Mouse (Mus musculus): Measurements from ENCODE around the gene Sult2b1. TPM values are rescaled to one million over a fixed set of nuclear protein-coding genes. Genes with fewer than 3 reads are reported as not detected.
A peak's percentile ranks its signal among the peaks of the same experiment; 100 is the strongest.

Gene Sult2b1
- total RNA-seq (2014; rRNA removed) (not detected in 2 replicates), polyA plus RNA-seq (2012; rRNA removed) (0.10 TPM in 1 of 2 replicates, not detected in the other)

DNA sequence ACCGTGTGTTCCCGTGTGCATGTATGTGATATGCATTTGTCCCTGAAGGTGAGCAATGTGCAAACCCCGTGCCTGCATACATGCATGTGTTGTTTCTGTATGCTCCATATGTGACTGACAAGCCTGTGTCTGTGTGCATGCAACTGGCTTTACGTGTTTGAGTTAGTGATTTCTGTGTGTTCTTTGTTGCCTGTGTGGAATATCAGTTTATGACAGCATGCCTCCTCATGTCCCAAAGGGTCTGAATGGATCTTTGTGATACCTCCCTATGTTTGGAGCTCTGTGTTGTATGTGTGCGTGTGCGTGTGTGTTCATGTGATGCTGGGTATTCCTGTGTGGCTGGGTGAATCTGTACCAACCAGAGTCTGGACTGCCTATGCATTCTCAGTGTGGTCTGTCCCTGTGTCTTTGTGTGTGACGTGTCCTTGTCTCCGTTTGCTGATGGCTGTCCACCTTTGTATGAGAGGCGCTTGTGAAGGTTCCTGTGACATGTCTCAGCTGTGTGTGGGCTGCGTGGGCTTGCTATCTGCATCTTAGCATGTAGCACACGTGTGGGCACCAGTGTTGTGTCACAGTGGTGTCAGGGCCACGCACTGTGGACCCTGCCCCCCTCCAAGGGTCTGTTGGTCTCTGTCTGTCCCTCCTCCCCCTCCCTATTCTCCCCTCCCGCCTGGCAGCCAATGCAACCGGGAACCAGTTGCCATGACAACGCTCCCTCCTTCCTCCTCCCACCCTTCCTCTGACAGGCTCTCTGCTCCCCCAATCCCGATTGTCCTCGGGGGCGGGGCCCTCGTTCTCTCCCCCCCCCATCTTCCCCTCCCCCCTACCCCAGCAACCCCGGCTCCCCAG, at the start of gene Sult2b1:
TSS of gene Sult2b1 (minus strand) at position 146 of the 849 bp plus-strand sequence.
- H3K4me1 ChIP-seq (ENCODE audit: control insufficient read depth, insufficient read depth, low read length), result peaks cover 4% of the 10 kb centered on the region
- DNase-seq (ENCODE audit: extremely low read depth, low read depth, low spot score), result no peak
- TF ChIP-seq POLR2A (IDR thresholded peaks at IDR 0.05; ENCODE audit: extremely low read depth, insufficient read depth, low read length), result no peak
- TF ChIP-seq CTCF (IDR thresholded peaks at IDR 0.05; ENCODE audit: low read depth, low read length), result no peak
- H3K27ac ChIP-seq (replicated peaks; ENCODE audit: insufficient read depth, low read depth, low read length), result no peak within 1 kb of the TSS
- no peaks in the 10 kb centered on the region for H3K79me2 ChIP-seq (ENCODE audit: control insufficient read depth, insufficient read depth, low read length)
- H3K36me3 ChIP-seq (ENCODE audit: control insufficient read depth, insufficient read depth, low read length), result no peaks in the 10 kb centered on the region
- H3K4me3 ChIP-seq (ENCODE audit: insufficient read depth, low read depth, low read length), result peak within 1 kb of the TSS; percentile 51
- H3K9ac ChIP-seq (ENCODE audit: low read depth, low read length), result peak within 1 kb of the TSS; percentile 57
- WGBS, result 32% methylated on average over 18 of the region's 20 CpGs
- H3K27me3 ChIP-seq (ENCODE audit: control insufficient read depth, insufficient read depth, low read length), result peaks cover 15% of the 10 kb centered on the region

DNA sequence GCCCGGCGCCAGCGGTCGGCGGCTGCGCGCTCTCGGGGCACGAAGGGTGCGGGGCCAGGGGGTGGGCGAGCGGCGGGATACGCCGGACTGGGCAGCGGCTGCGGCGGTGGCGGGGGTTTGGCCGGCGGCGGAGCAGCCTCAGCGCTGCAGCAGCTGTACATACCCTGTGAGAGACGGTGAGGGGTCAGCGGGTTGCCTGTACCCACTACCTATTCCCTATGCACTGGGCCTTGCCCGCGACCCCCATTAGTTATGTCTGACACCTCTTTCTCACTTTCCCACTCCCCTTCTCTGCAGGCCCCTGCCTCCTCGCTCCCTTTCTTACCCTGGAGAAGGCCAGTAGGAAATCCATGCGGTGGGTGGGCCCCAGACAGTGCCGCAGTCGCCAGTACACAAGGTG, 49.5 kb upstream of the Sult2b1 start:
- no peaks in the 10 kb centered on the region for H3K36me3 ChIP-seq (ENCODE audit: control insufficient read depth, insufficient read depth, low read length)
- no peak overlapping the region for H3K9ac ChIP-seq (ENCODE audit: low read depth, low read length)
- H3K4me3 ChIP-seq (ENCODE audit: insufficient read depth, low read depth, low read length), result no peak overlapping the region
- no peak for DNase-seq (ENCODE audit: extremely low read depth, low read depth, low spot score)
- no peaks in the 10 kb centered on the region; the same call in 1 of the 2 replicates for H3K79me2 ChIP-seq (ENCODE audit: control insufficient read depth, insufficient read depth, low read length)
- peaks cover 22% of the 10 kb centered on the region for H3K27me3 ChIP-seq (ENCODE audit: control insufficient read depth, insufficient read depth, low read length)
- TF ChIP-seq POLR2A (IDR thresholded peaks at IDR 0.05; ENCODE audit: extremely low read depth, insufficient read depth, low read length), result no peak
- no peak for TF ChIP-seq CTCF (IDR thresholded peaks at IDR 0.05; ENCODE audit: low read depth, low read length)
- peaks cover 6% of the 10 kb centered on the region; the same call in 1 of the 2 replicates for H3K4me1 ChIP-seq (ENCODE audit: control insufficient read depth, insufficient read depth, low read length)
- 8% methylated on average over 28 of the region's 31 CpGs for WGBS
- H3K27ac ChIP-seq (replicated peaks; ENCODE audit: insufficient read depth, low read depth, low read length), result no peak overlapping the region

DNA sequence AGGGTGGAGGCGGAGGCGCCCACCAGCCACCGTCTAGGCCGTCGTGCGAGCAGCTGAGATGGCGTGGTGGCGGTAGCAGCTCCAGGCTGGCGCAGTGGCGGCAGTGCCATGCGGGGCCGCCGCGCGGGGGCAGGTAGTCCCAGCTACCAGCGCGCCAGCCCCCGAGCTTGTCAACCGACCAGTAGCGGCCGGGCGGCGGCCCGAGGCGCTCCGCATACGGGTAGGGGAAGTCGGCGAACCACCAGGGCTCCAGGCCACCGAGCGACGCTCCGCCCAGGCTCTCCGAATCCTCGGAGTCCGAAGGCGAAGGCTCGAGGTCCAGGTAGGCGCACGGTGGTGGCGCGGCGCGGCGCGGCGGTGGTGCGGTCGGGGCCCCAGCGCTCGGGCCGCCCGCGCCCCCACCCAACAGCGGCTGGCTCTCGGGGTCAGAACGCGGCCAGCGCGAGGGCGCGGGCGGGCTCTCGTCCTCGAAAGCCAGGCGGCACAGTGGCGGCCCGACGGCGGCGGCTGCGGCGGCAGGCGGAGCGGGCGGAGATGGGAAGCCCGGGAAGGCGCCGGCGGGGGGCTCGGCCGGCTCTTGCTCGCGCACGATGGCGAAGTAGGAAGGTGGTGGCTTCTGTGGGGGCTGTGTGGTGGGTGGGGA, 48.8 kb upstream of the Sult2b1 start:
- H3K36me3 ChIP-seq (ENCODE audit: control insufficient read depth, insufficient read depth, low read length), result no peaks in the 10 kb centered on the region; the same call in 1 of the 2 replicates
- H3K9ac ChIP-seq (ENCODE audit: low read depth, low read length), result no peak overlapping the region
- H3K27ac ChIP-seq (replicated peaks; ENCODE audit: insufficient read depth, low read depth, low read length), result no peak overlapping the region
- H3K4me1 ChIP-seq (ENCODE audit: control insufficient read depth, insufficient read depth, low read length), result peaks cover 6% of the 10 kb centered on the region; the same call in 1 of the 2 replicates
- DNase-seq (ENCODE audit: extremely low read depth, low read depth, low spot score), result no peak
- TF ChIP-seq POLR2A (IDR thresholded peaks at IDR 0.05; ENCODE audit: extremely low read depth, insufficient read depth, low read length) (no peak), CTCF (IDR thresholded peaks at IDR 0.05; ENCODE audit: low read depth, low read length) (no peak)
- WGBS, result 5% methylated on average over 82 of the region's 86 CpGs
- no peak overlapping the region; the same call in 1 of the 2 replicates for H3K4me3 ChIP-seq (ENCODE audit: insufficient read depth, low read depth, low read length)
- no peaks in the 10 kb centered on the region; the same call in 1 of the 2 replicates for H3K79me2 ChIP-seq (ENCODE audit: control insufficient read depth, insufficient read depth, low read length)
- H3K27me3 ChIP-seq (ENCODE audit: control insufficient read depth, insufficient read depth, low read length), result peaks cover 22% of the 10 kb centered on the region

DNA sequence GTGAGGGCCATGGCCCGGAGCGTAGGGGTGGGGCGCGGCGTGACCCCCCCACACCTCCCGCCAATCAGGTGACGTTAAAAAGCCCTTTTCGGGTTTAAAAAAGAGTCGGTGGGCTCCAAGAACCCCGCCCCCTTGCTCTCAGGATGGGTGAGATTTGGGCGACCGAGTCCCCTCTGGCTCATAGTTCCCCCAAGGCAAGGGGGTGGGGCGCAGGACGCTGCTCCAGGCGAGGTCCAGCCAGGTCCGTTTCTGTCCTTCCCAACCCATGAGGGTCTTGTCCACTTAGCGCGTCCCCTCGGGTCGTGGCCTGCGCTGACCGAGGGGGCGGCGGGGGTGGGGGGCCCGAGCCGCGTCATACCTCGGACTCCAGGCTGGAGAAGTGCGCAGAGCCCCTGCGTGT, 48.0 kb upstream of the Sult2b1 start:
- H3K27me3 ChIP-seq (ENCODE audit: control insufficient read depth, insufficient read depth, low read length), result peaks cover 22% of the 10 kb centered on the region
- peaks cover 6% of the 10 kb centered on the region; the same call in 1 of the 2 replicates for H3K4me1 ChIP-seq (ENCODE audit: control insufficient read depth, insufficient read depth, low read length)
- no peaks in the 10 kb centered on the region; the same call in 1 of the 2 replicates for H3K79me2 ChIP-seq (ENCODE audit: control insufficient read depth, insufficient read depth, low read length)
- H3K9ac ChIP-seq (ENCODE audit: low read depth, low read length), result no peak overlapping the region
- TF ChIP-seq CTCF (IDR thresholded peaks at IDR 0.05; ENCODE audit: low read depth, low read length), result no peak
- TF ChIP-seq POLR2A (IDR thresholded peaks at IDR 0.05; ENCODE audit: extremely low read depth, insufficient read depth, low read length), result no peak
- 11% methylated on average over 29 of the region's 30 CpGs for WGBS
- no peak overlapping the region for H3K27ac ChIP-seq (replicated peaks; ENCODE audit: insufficient read depth, low read depth, low read length)
- no peak for DNase-seq (ENCODE audit: extremely low read depth, low read depth, low spot score)
- H3K36me3 ChIP-seq (ENCODE audit: control insufficient read depth, insufficient read depth, low read length), result no peaks in the 10 kb centered on the region; the same call in 1 of the 2 replicates
- H3K4me3 ChIP-seq (ENCODE audit: insufficient read depth, low read depth, low read length), result no peak overlapping the region

DNA sequence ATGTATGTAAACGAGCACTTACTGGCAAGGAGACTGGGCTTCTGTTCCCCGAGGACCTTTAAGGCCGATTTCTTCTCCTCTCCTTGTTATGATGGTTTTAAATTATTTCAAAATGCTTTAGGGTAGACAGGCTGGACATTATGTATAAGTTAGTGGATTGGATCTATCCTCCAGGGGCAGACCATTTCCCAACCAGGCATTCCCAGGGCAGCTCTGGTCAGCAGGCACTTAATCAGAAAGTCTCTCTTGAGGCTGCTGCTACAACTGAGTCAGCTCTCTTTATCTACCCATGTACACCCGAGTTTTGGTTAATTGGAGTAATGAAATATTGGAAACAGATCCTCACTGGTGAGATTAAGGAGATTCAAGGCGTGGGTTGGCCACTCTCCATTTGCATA, 46.7 kb upstream of the Sult2b1 start:
- DNase-seq (ENCODE audit: extremely low read depth, low read depth, low spot score), result no peak
- H3K4me3 ChIP-seq (ENCODE audit: insufficient read depth, low read depth, low read length), result no peak overlapping the region
- peaks cover 6% of the 10 kb centered on the region; the same call in 1 of the 2 replicates for H3K4me1 ChIP-seq (ENCODE audit: control insufficient read depth, insufficient read depth, low read length)
- TF ChIP-seq POLR2A (IDR thresholded peaks at IDR 0.05; ENCODE audit: extremely low read depth, insufficient read depth, low read length), result no peak
- no peak for TF ChIP-seq CTCF (IDR thresholded peaks at IDR 0.05; ENCODE audit: low read depth, low read length)
- no peak overlapping the region for H3K9ac ChIP-seq (ENCODE audit: low read depth, low read length)
- peaks cover 22% of the 10 kb centered on the region for H3K27me3 ChIP-seq (ENCODE audit: control insufficient read depth, insufficient read depth, low read length)
- H3K79me2 ChIP-seq (ENCODE audit: control insufficient read depth, insufficient read depth, low read length), result no peaks in the 10 kb centered on the region; the same call in 1 of the 2 replicates
- 23% methylated on average over 5 of the region's 5 CpGs for WGBS
- H3K27ac ChIP-seq (replicated peaks; ENCODE audit: insufficient read depth, low read depth, low read length), result no peak overlapping the region
- H3K36me3 ChIP-seq (ENCODE audit: control insufficient read depth, insufficient read depth, low read length), result no peaks in the 10 kb centered on the region; the same call in 1 of the 2 replicates

Data from liver, adult 2 months (tissue).